Mouse (Mus musculus) lung, embryonic 15.5 days (tissue): ENCODE results near the gene Idh3b. TPM values are rescaled to one million over a fixed set of nuclear protein-coding genes. Genes with fewer than 3 reads are reported as not detected.

ENCODE experiments used
- ATAC-seq: fragments of 200-750 bp; cut with Nextera tagmentation; 2 replicates; pipeline ENCODE4 v1.8.0; 2017; ENCODE audit warnings: moderate number of reproducible peaks, borderline replicate concordance; ENCODE audit not compliant: low FRiP score, low TSS enrichment; ENCODE audit errors: extremely low read depth
- H3K27ac ChIP-seq: fragments of 300-500 bp; sonication (generic); 2 replicates; pipeline ENCODE4 v1.5.1; 2015; ENCODE audit warnings: moderate library complexity, mild to moderate bottlenecking, inconsistent platforms
- H3K27me3 ChIP-seq: fragments of 300-500 bp; sonication (generic); 2 replicates; pipeline ENCODE4 v1.6.1; 2015; ENCODE audit warnings: inconsistent platforms
- H3K36me3 ChIP-seq: fragments of 300-500 bp; sonication (generic); 2 replicates; pipeline ENCODE4 v1.6.1; 2015; ENCODE audit warnings: inconsistent platforms
- H3K4me1 ChIP-seq: fragments of 300-500 bp; sonication (generic); 2 replicates; pipeline ENCODE4 v1.6.1; 2015; ENCODE audit warnings: inconsistent platforms
- H3K4me2 ChIP-seq: fragments of 300-500 bp; sonication (generic); 2 replicates; pipeline ENCODE4 v1.6.1; 2015; ENCODE audit warnings: inconsistent platforms, mild to moderate bottlenecking, moderate library complexity
- H3K4me3 ChIP-seq: fragments of 300-500 bp; sonication (generic); 2 replicates; pipeline ENCODE4 v1.5.1; 2015; ENCODE audit warnings: mild to moderate bottlenecking, inconsistent platforms
- H3K9ac ChIP-seq: fragments of 300-500 bp; sonication (generic); 2 replicates; pipeline ENCODE4 v1.6.1; 2015; ENCODE audit warnings: inconsistent platforms
- H3K9me3 ChIP-seq: fragments of 300-500 bp; sonication (generic); 2 replicates; pipeline ENCODE4 v1.6.1; 2016; ENCODE audit warnings: inconsistent platforms
- WGBS: fragments of 180-500 bp; shearing (Covaris S2); methylation state at CpG from one replicate; pipeline ENCODE4 v1.1.7; 2015; 5-methylcytosine and 5-hydroxymethylcytosine counted together
- polyA plus RNA-seq: library from polyadenylated mRNA; unstranded; fragments of >200 nt; fragmentation: Nextera tagmentation; extraction: Ambion mirVana; gene quantifications from 2 replicates; pipeline ENCODE4 v1.2.1, GENCODE M21; 2015

Idh3b gene
- polyA plus RNA-seq, 1 experiment from 2014 or later: 158 TPM

DNA sequence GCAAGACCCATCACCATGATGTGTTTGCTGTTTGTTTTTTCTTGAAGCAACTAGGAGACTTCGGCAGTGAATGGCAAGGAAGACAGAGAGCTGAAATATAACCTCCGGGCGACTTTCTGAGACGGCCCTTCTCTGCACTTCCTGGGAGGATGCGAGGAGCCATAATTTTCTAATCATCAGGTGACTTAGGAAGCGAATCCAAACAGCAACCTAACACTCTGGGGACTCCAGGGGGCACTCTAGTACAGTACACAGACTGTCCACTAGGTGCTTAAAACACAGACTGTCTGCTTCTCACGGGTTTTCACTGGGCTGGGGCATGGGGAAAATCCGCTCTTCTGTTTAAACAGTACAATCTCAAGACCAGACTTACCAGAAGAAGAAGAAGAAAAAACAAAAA, 7.1 kb upstream of the Idh3b start:
- H3K4me2 ChIP-seq: no peak overlapping the region
- no peak overlapping the region for H3K9ac ChIP-seq
- no peaks in the 10 kb centered on the region for H3K9me3 ChIP-seq
- no peak for ATAC-seq
- no peak overlapping the region for H3K27ac ChIP-seq
- WGBS: 7% methylated on average over 8 of the region's 8 CpGs
- H3K4me1 ChIP-seq: peaks cover 12% of the 10 kb centered on the region
- H3K4me3 ChIP-seq: no peak overlapping the region
- H3K27me3 ChIP-seq: peaks cover 26% of the 10 kb centered on the region
- H3K36me3 ChIP-seq: no peaks in the 10 kb centered on the region

DNA sequence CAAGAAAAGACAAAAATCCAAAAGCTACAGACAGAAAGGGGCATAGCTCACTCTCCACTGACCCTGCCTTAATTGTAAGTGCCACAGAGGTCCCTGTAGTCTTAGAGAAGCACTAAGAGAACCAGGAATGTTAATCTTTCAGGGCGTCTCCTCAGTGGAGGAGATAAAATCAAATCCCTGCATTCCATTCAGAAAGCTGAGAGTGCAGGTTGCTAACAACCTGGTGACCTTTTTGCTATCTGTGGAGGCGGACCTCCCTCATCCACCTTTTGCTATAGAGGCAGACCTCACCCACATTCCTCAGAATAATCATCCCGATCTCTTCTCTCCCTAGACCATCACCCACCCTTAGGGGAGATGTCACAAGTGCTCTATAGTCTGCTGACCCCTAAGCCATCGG, 4.7 kb upstream of the Idh3b start:
- Histone ChIP-seq H3K27me3 (peaks cover 18% of the 10 kb centered on the region), H3K27ac (no peak overlapping the region), H3K36me3 (no peaks in the 10 kb centered on the region), H3K4me3 (no peak overlapping the region), H3K4me2 (no peak overlapping the region), H3K9ac (no peak overlapping the region), H3K4me1 (peaks cover 5% of the 10 kb centered on the region; the same call in 1 of the 2 replicates), H3K9me3 (no peaks in the 10 kb centered on the region)
- ATAC-seq: no peak
- WGBS: 49% methylated on average over 4 of the region's 4 CpGs

DNA sequence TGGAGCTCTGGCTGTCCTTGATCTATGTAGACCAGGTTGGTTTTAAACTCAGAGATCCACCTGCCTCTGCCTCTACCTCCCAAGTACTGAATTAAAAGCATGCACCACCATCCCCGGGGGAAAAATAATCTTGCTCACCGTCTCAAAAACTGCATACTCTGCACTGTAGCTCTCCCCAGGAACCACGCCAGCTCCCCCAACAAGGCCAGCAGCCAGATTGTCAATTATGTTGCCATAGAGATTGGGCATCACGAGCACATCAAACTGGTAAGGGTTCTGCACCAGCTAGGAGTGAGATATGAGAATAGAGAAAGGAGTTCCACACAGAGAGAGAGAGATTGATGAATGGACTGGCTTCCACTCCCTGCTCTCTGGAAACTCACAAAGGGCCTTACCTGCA, 3.5 kb downstream of the Idh3b start:
- Histone ChIP-seq H3K9ac (no peak overlapping the region), H3K4me1 (peaks cover 28% of the 10 kb centered on the region), H3K27ac (no peak overlapping the region), H3K36me3 (peaks cover 55% of the 10 kb centered on the region), H3K4me2 (no peak overlapping the region), H3K4me3 (no peak overlapping the region), H3K27me3 (no peaks in the 10 kb centered on the region), H3K9me3 (no peaks in the 10 kb centered on the region)
- 57% methylated on average over 4 of the region's 4 CpGs for WGBS
- ATAC-seq: no peak

DNA sequence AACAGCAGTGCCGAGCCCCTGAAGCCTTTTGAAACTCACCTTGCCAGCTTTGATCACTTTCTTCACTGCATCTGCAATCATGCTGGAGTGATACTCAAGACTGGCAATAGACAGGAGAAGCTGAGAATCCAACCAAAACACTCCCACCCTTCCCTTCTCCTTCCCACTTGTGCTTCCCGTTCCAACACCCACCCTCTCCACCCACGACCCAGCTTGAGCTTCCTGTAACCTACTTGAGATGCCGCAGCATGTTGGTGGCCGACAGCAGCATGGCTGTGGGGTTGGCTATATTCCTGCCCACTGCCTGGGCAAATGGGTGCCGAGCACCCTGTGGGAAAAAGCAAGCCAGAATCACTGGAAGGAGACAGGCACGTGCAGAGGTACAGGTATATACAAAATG, 4.1 kb downstream of the Idh3b start:
- Histone ChIP-seq H3K27me3 (no peaks in the 10 kb centered on the region), H3K4me1 (peaks cover 34% of the 10 kb centered on the region), H3K9me3 (no peaks in the 10 kb centered on the region), H3K4me3 (no peak overlapping the region), H3K36me3 (peaks cover 60% of the 10 kb centered on the region), H3K4me2 (no peak overlapping the region), H3K27ac (no peak overlapping the region), H3K9ac (no peak overlapping the region)
- 42% methylated on average over 7 of the region's 7 CpGs for WGBS
- ATAC-seq: no peak

- ATAC-seq: no peak
- peaks cover 33% of the 10 kb centered on the region for H3K4me1 ChIP-seq
- no peak overlapping the region for H3K27ac ChIP-seq
- H3K4me3 ChIP-seq: no peak overlapping the region
- no peak overlapping the region for H3K4me2 ChIP-seq
- H3K27me3 ChIP-seq: no peaks in the 10 kb centered on the region
- WGBS: 36% methylated on average over 8 of the region's 8 CpGs
- H3K9ac ChIP-seq: no peak overlapping the region
- no peaks in the 10 kb centered on the region for H3K9me3 ChIP-seq
- H3K36me3 ChIP-seq: peaks cover 60% of the 10 kb centered on the region
These were observed 4.7 kb downstream of the Idh3b start for GRCm38 (mm10) chr2:130279600-130280091.

DNA sequence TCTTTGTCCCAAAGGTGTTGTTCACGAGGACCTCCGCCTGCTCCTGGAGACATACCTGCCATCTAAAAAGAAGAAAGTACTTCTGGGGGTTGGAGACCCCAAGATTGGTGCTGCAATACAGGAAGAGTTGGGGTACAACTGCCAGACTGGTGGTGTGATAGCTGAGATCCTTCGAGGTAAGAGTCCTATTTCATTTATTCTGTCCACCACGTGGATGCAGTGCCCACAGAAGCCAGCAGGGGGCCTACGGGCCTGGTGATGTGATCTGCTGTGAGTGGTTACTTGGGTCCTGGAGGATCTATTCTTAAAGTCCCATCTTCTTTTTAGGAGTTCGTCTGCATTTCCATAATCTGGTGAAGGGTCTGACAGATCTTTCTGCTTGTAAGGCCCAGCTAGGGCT, 8.7 kb downstream of the Idh3b start:
- H3K4me2 ChIP-seq: peak overlapping the region; percentile 73
- no peaks in the 10 kb centered on the region for H3K9me3 ChIP-seq
- peak overlapping the region; percentile 92; the same call in 1 of the 2 replicates for H3K9ac ChIP-seq
- no peak overlapping the region for H3K27ac ChIP-seq
- H3K36me3 ChIP-seq: peaks cover 50% of the 10 kb centered on the region
- peaks cover 26% of the 10 kb centered on the region for H3K4me1 ChIP-seq
- 36% methylated on average over 6 of the region's 6 CpGs for WGBS
- no peak for ATAC-seq
- H3K4me3 ChIP-seq: peak overlapping the region; percentile 92
- H3K27me3 ChIP-seq: no peaks in the 10 kb centered on the region

DNA sequence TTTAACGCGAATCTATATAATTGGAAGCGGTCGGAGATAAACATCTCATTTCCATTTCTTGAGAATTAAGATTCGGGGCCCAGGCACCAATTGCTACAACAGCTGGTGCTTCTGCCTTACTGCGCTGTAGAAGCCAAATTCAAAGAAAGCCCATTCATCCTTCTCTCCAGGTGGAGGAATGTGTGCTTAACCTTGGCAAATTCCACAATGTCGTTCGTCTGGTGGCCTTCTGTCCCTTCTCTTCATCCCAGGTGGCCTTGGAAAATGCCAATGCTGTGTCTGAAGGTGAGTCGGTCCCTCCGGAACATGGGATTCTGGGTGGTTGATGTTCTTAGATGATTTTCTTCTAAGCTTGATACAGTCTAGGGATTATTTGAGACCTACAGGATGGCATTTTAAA, 9.5 kb downstream of the Idh3b start:
- under 1% methylated on average over 10 of the region's 10 CpGs for WGBS

DNA sequence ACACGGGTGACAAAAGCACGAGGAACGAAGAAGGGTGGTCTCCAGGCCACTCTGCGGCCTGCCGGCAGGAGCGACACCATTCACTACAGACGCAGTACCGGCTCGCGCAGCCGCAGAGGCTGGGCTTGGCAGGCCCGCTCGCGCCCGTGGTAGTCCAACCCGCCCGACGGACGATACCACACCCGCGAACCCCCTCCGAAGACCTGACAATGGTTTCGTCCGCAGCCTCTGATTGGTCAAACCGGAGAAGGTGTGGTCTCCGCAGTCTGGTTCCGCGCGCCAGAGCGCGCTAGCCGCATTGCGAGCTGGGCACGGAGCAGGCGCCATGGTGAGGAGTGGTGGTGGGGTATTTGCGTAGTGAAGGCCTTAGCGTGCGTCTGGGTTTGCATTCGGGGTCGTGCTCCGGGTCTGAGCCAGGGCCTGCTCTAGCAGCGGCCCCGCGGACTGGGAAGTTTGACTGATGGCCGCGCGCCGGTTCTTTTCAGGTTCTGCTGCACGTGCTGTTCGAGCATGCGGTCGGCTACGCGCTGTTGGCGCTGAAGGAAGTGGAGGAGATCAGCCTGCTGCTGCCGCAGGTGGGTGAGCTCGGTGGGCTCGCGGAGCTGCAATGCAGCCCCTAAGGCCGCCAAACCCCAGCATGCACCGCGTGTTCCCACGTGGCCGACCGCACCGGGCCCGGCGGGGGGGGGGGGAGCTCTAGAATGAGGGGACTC, 10.0 kb downstream of the Idh3b start, which contains the start of gene Nop56:
Gene Nop56, plus strand, starts transcription at position 282 of the 713 bp plus-strand sequence.
- Histone ChIP-seq H3K9me3 (no peaks in the 10 kb centered on the region), H3K4me3 (peak within 1 kb of the TSS; percentile 92), H3K27me3 (no peaks in the 10 kb centered on the region), H3K9ac (peak within 1 kb of the TSS; percentile 92), H3K4me1 (peaks cover 26% of the 10 kb centered on the region), H3K4me2 (peak within 1 kb of the TSS; percentile 73), H3K27ac (peak within 1 kb of the TSS; percentile 89), H3K36me3 (peaks cover 36% of the 10 kb centered on the region)
- WGBS: under 1% methylated on average over 68 of the region's 68 CpGs
- peak; percentile 98 for ATAC-seq

More for the DNA sequence above, 9.5 kb downstream of the Idh3b start:
- Histone ChIP-seq H3K27me3 (no peaks in the 10 kb centered on the region), H3K4me3 (peak overlapping the region; percentile 92), H3K36me3 (peaks cover 42% of the 10 kb centered on the region), H3K4me1 (peaks cover 26% of the 10 kb centered on the region), H3K4me2 (peak overlapping the region; percentile 73), H3K9ac (peak overlapping the region; percentile 92), H3K27ac (peak overlapping the region; percentile 89), H3K9me3 (no peaks in the 10 kb centered on the region)
- ATAC-seq: no peak

DNA sequence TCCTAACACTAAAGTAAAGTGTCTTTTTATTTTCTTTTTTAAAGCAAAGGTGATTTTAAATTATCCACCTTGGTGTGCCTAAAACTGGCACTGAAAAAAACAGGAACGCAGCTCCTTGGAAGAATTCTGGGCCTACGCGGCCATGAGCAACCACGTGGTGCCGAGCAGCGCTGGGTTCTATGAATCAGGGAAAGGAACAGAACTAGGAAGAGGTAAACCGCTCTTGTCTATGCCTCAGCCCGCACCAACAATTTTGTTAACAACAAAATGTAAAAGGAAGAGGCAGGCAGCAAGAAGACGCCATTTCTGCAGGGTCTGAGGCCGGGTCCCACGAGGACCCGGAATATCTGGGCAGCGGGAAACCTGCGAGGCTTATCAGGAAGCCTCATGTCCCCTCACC, 10.6 kb downstream of the Idh3b start:
- Histone ChIP-seq H3K9me3 (no peaks in the 10 kb centered on the region), H3K36me3 (peaks cover 34% of the 10 kb centered on the region), H3K4me1 (peaks cover 26% of the 10 kb centered on the region), H3K27ac (peak overlapping the region; percentile 60), H3K9ac (peak overlapping the region; percentile 64), H3K27me3 (no peaks in the 10 kb centered on the region), H3K4me2 (peak overlapping the region; percentile 73), H3K4me3 (peak overlapping the region; percentile 92)
- WGBS: 1% methylated on average over 14 of the region's 14 CpGs
- ATAC-seq: peak; percentile 19; the same call in 1 of the 2 replicates

DNA sequence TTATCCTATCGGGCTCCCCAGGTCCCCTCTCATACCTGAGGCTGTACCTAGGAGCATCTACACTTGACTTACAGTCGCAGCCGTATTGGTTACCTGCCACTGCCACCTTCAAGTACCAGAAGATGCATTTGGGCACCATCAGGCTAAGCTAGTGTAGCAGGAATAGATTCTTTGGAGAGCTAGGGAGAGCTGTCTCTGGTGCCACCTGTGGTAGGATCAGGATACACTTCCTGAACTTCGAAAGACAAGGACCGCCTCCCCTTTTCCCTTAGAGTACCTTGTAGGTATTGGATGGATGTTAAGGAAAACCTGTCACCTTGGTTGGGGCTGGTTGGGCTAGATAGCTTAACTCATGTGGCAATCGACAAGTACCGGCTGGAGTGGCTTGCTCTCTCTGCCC, 16.3 kb downstream of the Idh3b start:
- Histone ChIP-seq H3K9me3 (no peaks in the 10 kb centered on the region), H3K27me3 (no peaks in the 10 kb centered on the region), H3K27ac (no peak overlapping the region), H3K9ac (no peak overlapping the region), H3K36me3 (no peaks in the 10 kb centered on the region), H3K4me2 (no peak overlapping the region), H3K4me1 (no peaks in the 10 kb centered on the region), H3K4me3 (no peak overlapping the region)
- no peak for ATAC-seq
- WGBS: 59% methylated on average over 7 of the region's 7 CpGs

DNA sequence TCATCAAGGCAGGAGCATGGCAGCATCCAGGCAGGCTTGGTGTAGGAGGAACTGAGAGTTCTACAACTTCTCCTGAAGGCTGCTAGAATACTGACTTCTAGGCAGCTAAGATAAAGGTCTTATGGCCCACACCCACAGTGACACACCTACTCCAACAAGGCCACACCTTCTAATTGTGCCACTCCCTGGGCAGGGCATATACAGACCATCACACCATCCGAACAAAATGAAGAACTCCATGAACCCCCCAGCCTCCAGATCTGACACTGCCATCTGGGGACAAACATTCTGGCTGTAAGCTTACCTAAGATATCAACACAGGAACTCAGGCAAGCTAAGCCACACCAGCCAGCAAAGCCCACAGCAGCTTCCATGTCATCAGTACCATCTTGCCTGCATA, 18.8 kb downstream of the Idh3b start:
- Histone ChIP-seq H3K27me3 (no peaks in the 10 kb centered on the region), H3K36me3 (no peaks in the 10 kb centered on the region), H3K27ac (no peak overlapping the region), H3K9me3 (no peaks in the 10 kb centered on the region), H3K4me1 (no peaks in the 10 kb centered on the region), H3K9ac (no peak overlapping the region), H3K4me3 (no peak overlapping the region), H3K4me2 (no peak overlapping the region)
- WGBS: 88% methylated on average over 1 of the region's 1 CpGs
- ATAC-seq: no peak

DNA sequence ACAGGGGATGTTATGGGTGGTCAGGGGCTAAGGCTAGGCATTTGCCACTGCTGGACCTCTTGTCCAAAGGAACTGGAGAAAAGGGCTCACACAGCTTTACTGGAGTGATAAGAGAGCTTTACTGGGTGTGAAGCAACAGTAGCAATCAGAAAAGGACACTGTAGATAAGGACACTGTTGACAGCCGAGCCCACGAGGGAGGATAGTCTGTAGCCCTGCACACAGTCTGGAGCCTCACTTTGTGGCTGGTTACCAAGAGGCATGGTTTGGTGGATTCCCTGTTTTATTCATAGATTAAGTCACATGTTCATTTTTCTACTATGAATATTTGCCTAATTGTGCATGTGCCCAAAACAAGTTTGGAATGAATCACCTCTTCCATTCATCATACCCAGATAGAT, 21.9 kb downstream of the Idh3b start:
- no peak overlapping the region for H3K4me2 ChIP-seq
- H3K9ac ChIP-seq: no peak overlapping the region
- no peak overlapping the region for H3K4me3 ChIP-seq
- ATAC-seq: no peak
- H3K36me3 ChIP-seq: no peaks in the 10 kb centered on the region
- no peaks in the 10 kb centered on the region for H3K27me3 ChIP-seq
- no peaks in the 10 kb centered on the region for H3K4me1 ChIP-seq
- no peaks in the 10 kb centered on the region for H3K9me3 ChIP-seq
- 35% methylated on average over 2 of the region's 2 CpGs for WGBS
- H3K27ac ChIP-seq: no peak overlapping the region
